Mouse (Mus musculus): Measurements from ENCODE around the gene Uba52. TPM values are rescaled to one million over a fixed set of nuclear protein-coding genes. Genes with fewer than 3 reads are reported as not detected.
"Not testable (repeated sequence)": the region's sequence is repeated elsewhere in the genome, so short reads cannot be mapped to it uniquely, and the experiment has no call there.

Uba52 gene
- total RNA-seq, 2 experiments from 2014 or later = 777 to 924 TPM

DNA sequence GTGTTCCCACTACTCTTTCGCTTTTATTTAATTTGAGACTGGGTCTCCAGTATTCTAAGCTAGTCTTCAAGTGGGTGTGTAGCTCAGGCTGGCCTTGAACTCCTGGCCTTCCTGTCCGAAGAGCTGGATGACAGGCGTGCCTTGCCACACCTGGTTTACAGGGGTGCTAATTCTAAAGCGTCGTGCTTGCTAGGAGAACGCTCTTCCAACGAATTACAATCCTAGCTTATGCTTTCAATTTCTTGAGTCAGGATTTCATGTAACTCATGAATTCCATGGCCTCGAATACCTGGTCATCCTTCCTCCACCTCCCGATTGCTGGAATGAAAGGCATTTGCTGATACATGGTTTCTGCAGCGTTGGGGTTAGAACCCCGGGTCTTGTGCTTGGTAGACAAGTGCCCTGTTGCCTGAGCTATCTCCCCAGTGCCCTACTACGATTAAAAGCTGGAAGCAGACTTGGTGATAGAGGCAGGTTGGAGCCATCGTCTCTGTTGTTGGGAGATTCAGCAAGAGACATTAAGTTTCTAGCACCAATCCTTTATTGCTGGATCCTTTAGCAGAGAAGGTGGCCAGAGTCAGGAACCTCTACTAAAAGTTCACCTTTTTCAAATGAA lies 17.7 kb upstream of the Uba52 start:
- no peak for TF ChIP-seq CTCF (IDR thresholded peaks at IDR 0.05)
- intact Hi-C loops (cut with DNase I) = no loop called here
- Histone ChIP-seq H3K27ac (peak overlapping the region; percentile 98), H3K4me3 (peak overlapping the region; percentile 79)
- no peak for DNase-seq

DNA sequence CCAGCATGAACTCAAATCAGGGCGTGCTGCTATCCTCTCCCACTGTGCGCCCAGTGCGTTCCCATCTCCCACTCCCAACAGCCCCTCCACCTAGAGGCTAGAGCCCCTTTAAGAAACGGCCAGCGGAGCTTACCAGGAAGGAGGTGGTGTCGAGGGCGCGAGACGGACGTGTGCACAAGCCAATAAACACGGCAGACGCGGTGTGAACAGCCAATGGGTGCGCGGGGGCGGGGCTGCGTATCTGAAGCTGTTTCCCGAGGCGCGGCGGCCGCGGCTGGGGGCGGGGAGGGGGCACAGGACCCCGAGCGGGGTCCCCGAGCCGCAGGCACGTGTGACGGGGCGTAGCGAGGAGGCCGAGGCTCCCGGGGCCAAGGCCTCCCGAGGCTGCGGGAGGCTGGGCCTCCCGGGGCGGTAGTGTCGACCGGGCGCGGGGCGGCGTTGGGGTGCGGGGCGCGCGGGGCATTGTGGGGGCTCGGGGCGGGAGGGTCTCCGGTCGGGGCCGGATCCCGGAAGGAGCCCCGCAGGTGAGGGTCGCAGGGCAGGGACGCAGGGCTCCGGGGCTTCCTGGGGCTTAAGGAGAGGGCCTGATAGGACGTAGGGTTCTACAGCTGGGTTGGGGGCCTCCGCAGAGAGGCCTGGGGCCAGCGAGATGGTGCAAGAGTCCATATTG lies 17.0 kb upstream of the Uba52 start, which contains the start of the genes Fkbp8 and Kxd1:
Fkbp8 (plus strand) TSS at position 213 of the 670 bp plus-strand sequence.
Kxd1 (minus strand) TSS at position 445 of the 670 bp plus-strand sequence.
- peak; percentile 97 for DNase-seq
- no peak for TF ChIP-seq CTCF (IDR thresholded peaks at IDR 0.05)
- peak within 1 kb of the TSS; percentile 98 for H3K27ac ChIP-seq
- peak within 1 kb of the TSS; percentile 79 for H3K4me3 ChIP-seq
- intact Hi-C loops (cut with DNase I) = no loop called here

- DNase-seq = no peak
- TF ChIP-seq CTCF (IDR thresholded peaks at IDR 0.05) = no peak
- intact Hi-C loops (cut with DNase I) = no loop called here
- Histone ChIP-seq H3K4me3 (peak overlapping the region; percentile 79), H3K27ac (peak overlapping the region; percentile 98)
These were observed 16.5 kb upstream of the Uba52 start for GRCm38 (mm10) chr8:70527111-70527511.

DNA sequence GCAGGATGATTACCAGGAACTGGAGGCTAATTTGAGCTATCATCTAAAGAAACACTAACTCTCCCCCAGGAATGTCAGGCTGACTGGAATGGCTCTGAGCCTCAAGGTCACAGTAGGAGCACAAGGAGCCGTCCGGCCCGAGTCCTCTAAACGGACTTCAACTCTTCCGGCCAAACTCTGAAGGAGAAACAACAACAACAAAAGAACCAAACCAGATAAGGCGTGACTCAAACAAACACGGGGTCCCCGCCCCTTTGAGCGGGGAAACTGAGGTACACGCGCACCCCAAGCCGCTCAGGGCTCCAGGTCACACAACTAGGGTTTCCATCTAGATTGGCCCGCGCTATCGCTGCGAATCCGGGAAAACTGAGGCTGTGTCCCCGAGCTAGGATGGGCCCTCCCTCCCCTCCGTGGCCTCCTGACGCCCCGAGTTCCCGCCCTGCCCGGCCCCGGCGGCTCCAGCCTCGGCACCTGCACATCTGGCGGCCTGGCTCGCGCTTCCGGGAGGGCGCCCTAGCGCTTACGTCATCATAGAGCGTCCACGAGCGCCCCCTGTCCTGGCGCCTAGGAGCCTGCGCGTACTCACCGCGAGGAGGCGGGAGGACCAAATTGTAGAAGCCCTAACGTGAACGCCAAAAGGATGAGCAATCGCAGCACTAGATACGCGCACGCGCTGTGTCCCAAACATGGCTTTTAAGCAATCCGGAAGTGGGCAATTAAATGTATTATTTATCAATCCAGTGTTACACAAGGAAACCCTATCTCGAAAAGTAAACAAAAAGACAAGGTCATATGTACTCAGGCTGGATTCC lies 12.2 kb upstream of the Uba52 start:
- intact Hi-C loops (cut with DNase I) = loop anchor here (2.0 to 5.0 kb wide), 2 partner anchors 16 to 65 kb away; partner anchors contain the start of gene Ell

GRCm38 (mm10) chr8:70519606-70520005 lies 9.0 kb upstream of the Uba52 start:
- H3K27ac ChIP-seq = no peak overlapping the region
- no peak for DNase-seq
- no peak for TF ChIP-seq CTCF (IDR thresholded peaks at IDR 0.05)
- no peak overlapping the region for H3K4me3 ChIP-seq
- intact Hi-C loops (cut with DNase I) = loop anchor here (5.0 kb wide), 1 partner anchor 68 kb away; no protein-coding TSS in a partner anchor

More for the DNA sequence above, 12.2 kb upstream of the Uba52 start:
- peak overlapping the region; percentile 92 for H3K27ac ChIP-seq
- DNase-seq = peak; percentile 97
- TF ChIP-seq CTCF (IDR thresholded peaks at IDR 0.05) = peak; percentile 67
- peak overlapping the region; percentile 79 for H3K4me3 ChIP-seq

DNA sequence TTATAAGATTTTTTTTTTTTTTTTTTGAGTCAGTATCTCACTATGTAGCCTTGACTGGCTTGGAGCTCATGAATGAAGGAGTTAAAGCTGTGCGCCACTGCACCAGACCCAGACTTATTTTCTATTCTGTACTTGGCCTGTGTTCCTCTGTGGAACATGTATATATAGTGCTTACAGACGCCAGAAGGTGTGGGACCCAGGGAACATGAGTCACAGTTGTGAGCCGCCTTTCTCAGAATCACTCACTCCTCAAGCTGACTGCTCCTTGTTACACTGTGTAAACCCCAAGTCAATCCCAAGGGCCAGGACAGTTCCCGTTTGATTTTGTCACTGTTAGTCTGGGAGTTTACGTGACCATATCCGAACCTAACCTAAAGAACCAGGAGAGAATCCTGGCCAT lies 8.4 kb upstream of the Uba52 start:
- H3K27ac ChIP-seq = no peak overlapping the region
- DNase-seq = no peak
- intact Hi-C loops (cut with DNase I) = no loop called here
- H3K4me3 ChIP-seq = no peak overlapping the region
- no peak for TF ChIP-seq CTCF (IDR thresholded peaks at IDR 0.05)

DNA sequence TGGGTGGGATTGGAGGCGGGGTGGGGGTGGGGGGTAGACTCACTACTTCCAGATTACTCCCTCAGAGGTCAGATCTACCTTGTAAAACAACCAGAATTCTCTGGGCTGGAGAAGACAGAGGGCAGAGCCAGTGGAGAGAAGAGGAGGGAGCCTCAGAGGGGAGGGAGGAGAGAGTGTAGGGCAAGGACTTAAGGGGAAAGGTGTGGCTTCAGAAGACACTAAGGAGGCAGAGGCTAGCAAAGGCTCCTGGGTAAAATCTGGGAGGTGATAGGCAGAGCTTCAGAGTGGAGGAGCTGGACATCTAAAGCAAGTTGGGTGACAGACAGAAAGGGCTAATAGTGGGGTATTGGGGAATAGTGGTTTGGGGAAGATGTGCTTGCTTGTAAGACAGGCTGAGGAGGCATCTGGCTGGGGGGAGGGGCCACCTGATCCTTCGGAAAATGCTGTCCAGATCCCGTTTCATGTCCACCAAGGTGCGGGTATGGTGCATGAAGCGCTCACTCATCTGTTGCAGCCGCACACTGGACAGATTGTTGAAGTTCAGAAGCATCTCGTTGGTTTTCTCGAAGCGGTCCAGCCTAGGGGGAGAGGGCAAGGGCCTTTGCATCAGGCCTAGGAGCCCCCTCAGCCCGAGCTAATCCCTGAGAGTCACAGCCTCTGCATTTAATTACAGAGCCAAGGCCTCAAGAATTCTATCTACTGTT lies 7.5 kb upstream of the Uba52 start:
- no peak overlapping the region for H3K4me3 ChIP-seq
- no peak for DNase-seq
- intact Hi-C loops (cut with DNase I) = no loop called here
- no peak for TF ChIP-seq CTCF (IDR thresholded peaks at IDR 0.05)
- no peak overlapping the region for H3K27ac ChIP-seq

- intact Hi-C loops (cut with DNase I) = no loop called here
- Histone ChIP-seq H3K27ac (no peak overlapping the region), H3K4me3 (no peak overlapping the region)
- DNase-seq = peak; percentile 39
- no peak for TF ChIP-seq CTCF (IDR thresholded peaks at IDR 0.05)
These were observed 2.8 kb upstream of the Uba52 start for GRCm38 (mm10) chr8:70513441-70513840.

DNA sequence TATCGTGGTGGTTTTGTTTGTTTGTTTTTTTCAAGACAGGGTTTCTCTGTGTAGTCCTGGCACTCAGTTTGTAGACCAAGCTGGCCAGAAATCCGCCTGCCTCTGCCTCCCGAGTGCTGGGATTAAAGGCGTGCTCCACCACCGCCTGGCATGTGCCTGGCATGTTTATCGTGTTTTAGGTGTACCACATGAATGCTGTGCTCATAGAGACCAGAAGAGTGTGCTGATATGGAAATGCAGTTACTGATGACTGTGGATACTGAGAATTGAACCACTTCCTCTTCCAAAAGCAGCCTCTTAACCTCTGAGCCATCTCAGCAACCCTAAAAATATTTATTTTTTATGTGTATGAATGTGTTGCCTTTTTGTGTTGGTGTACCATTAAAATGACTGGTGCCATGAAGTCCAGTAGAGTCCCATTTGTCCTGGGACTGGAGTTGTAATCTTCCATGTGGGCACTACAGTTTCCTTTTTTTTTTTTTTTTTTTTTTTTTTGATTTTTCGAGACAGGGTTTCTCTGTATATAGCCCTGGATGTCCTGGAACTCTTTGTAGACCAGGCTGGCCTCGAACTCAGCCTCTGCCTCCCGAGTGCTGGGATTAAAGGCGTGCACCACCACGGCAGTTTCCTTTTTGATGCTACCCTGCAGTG lies 1.8 kb upstream of the Uba52 start:
- intact Hi-C loops (cut with DNase I) = no loop called here
- TF ChIP-seq CTCF (IDR thresholded peaks at IDR 0.05) = no peak
- no peak overlapping the region for H3K27ac ChIP-seq
- DNase-seq = no peak
- no peak overlapping the region for H3K4me3 ChIP-seq

- Histone ChIP-seq H3K27ac (no peak overlapping the region), H3K4me3 (peak overlapping the region; percentile 74)
- TF ChIP-seq CTCF (IDR thresholded peaks at IDR 0.05) = no peak
- intact Hi-C loops (cut with DNase I) = no loop called here
- DNase-seq = no peak
These were observed 1.2 kb upstream of the Uba52 start for GRCm38 (mm10) chr8:70511770-70512169.

DNA sequence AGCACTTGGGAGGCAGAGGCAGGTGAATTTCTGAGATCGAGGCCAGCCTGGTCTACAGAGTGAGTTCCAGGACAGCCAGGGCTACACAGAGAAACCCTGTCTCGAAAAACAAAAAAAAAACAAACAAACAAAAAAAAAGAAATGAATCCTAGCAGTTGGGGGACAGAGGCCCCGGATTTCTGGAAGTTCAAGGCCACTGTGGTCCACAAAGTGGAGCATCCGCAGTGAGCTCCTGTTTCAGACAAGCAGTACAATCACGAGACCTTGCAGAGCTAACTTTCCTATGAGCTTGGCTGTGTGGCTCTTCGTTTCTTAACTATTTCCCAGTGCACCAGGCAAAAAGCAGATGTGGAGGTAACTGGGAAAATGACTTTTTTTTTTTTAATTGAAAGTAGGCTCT lies 573 bp upstream of the Uba52 start:
- DNase-seq; intact Hi-C loops (cut with DNase I): not testable (repeated sequence)
- Histone ChIP-seq H3K27ac (peak overlapping the region; percentile 98), H3K4me3 (peak overlapping the region; percentile 74)
